In genomic region chr2:13492927-13493326, GRCm38 (mm10) we compare ENCODE assay signal across 14 mouse cellular contexts.
"Had no signal": no experiment of that assay in that cellular context is flagged by ENCODE, and none has a peak within 500 bp of the region (broad histone marks: within the 10 kb centered on the region; RNA-seq: fewer than 3 reads in every experiment).

No protein-coding gene starts in this region.

- H3K4me3 ChIP-seq: limb, embryonic 15.5 days; liver, embryonic 12.5 days; midbrain, embryonic 10.5 days; myocyte; neural tube, embryonic 12.5 days had no signal

- H3K9ac ChIP-seq: limb, embryonic 15.5 days; liver, embryonic 12.5 days; lung, embryonic 14.5 days; neural tube, embryonic 12.5 days had no signal

- DNase-seq: kidney, postnatal 25 days; layer of hippocampus, adult 9-11 months; layer of hippocampus, postnatal 36 days; lung, embryonic 14.5 days; lung, postnatal 10 days; lung, postnatal 4 days; midbrain, embryonic 14.5 days; right cerebral cortex, postnatal 4 days had no signal

- H3K4me1 ChIP-seq: neural tube, embryonic 12.5 days had no signal

- H3K9me3 ChIP-seq: limb, embryonic 15.5 days; liver, embryonic 12.5 days; midbrain, embryonic 10.5 days; neural tube, embryonic 12.5 days had no signal

- H3K27ac ChIP-seq: limb, embryonic 15.5 days; liver, embryonic 12.5 days; neural tube, embryonic 12.5 days; stomach, postnatal 0 days had no signal

- H3K36me3 ChIP-seq: limb, embryonic 15.5 days; liver, embryonic 12.5 days; midbrain, embryonic 10.5 days; neural tube, embryonic 12.5 days had no signal

- ATAC-seq: liver, embryonic 12.5 days had no signal

- H3K27me3 ChIP-seq: limb, embryonic 15.5 days; liver, embryonic 12.5 days; neural tube, embryonic 12.5 days had no signal

- H3K4me2 ChIP-seq: limb, embryonic 15.5 days; liver, embryonic 12.5 days; lung, embryonic 14.5 days; neural tube, embryonic 12.5 days had no signal
